Mouse (Mus musculus): ENCODE results near the gene Cyld.
"Not testable (repeated sequence)": the region's sequence is repeated elsewhere in the genome, so short reads cannot be mapped to it uniquely, and the experiment has no call there.

Gene Cyld

GRCm38 (mm10) chr8:88696721-88697641 lies at the start of gene Cyld:
Gene Cyld (plus strand): TSS chr8:88697028.
- peak; percentile 95 for DNase-seq (ENCODE audit: extremely low read depth, low read depth, low spot score)

DNA sequence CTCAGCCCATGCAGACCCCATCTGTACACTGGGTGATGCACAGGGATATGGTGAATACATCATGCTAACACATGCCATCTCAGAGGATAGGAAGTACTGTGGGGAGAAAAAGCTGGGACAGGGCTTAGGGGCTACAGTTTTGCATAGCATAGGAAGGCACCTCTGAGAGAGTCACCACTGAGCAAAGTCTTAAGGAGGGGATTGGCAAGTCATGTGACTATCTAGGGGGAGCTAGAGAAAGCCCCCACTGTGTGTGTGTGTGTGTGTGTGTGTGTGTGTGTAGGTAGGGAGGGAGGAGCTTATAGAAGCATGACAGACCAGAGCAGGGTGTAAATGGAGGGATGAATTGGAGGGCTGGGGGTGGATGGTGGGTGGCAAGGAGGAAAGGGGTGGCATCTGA lies 48.5 kb upstream of the Cyld start:
- no peak for DNase-seq (ENCODE audit: extremely low read depth, low read depth, low spot score)

- peak; percentile 40 for DNase-seq (ENCODE audit: extremely low read depth, low read depth, low spot score)
Measured at GRCm38 (mm10) chr8:88650016-88650708, 46.7 kb upstream of the Cyld start.

GRCm38 (mm10) chr8:88651122-88651521 lies 45.7 kb upstream of the Cyld start:
- DNase-seq (ENCODE audit: extremely low read depth, low read depth, low spot score), result not testable (repeated sequence)

DNA sequence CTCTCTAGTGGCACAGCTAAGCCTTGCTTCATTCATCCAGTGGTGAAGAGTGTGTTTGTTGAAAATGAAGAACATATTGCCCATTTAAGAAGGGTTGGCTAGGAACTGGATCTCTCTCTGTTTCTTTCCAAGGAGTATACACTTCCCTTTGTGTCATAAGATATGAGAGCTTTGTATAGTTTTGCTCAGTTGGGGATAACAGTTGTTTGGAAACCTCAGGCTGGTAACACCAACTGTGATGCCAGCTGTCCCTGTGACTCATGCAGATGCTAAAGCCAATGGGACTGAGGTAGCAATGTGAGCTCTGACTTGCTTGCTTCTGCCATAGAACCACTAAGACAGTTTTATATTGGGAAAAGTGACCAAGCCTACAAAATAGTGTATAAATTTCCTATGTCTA lies 41.5 kb upstream of the Cyld start:
- no peak for DNase-seq (ENCODE audit: extremely low read depth, low read depth, low spot score)

DNA sequence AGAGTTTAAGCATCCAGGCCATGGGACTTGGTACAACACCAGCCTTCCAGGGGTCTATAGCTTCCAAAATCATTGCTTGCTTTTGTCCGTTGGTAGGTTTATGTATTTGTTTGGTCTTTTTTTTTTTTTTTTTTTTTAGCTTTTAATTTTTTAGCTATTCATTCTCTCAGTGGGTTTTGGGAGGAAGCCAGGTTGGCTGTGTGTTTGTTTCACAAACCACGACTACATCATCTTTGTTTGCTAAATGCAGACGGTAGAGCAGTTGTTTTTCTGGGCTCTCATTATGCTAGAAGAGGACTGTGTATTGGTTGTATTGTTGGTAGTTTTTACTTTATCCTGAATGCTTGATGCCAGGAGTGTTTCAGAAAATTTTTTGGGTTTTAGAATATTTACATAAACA lies 37.0 kb upstream of the Cyld start:
- DNase-seq (ENCODE audit: extremely low read depth, low read depth, low spot score), result no peak

DNA sequence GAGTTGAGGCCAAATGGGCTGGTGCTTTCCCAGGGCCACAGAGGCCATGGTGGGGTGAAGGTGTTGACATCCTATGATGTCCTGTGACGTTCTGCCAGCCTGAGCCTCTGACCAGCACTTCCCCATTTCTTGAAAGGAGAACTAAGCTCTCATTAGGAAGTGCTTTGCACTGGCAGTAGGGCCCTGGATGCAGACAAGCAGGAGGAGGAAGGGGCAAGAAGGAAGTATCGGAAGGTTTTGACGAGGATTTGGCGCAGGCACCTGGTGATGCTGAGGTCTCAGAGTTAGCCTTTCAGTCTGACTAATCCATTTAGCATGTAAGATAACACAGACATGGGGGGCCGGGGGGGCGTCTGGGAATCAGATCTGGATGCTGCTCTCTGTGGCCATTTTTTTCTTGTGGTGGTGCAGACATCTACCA lies 34.4 kb upstream of the Cyld start:
- no peak for DNase-seq (ENCODE audit: extremely low read depth, low read depth, low spot score)

DNA sequence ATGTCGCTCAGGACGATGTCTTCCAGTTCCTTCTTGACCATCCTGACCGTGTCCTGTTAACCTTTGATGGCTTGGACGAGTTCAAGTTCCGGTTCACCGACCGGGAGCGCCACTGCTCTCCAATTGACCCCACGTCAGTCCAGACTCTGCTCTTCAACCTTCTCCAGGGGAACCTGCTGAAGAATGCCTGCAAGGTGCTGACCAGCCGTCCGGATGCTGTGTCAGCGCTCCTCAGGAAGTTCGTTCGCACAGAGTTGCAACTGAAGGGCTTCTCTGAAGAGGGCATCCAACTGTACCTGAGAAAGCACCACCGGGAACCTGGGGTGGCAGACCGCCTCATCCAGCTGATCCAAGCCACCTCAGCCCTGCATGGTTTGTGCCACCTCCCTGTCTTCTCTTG lies 32.7 kb upstream of the Cyld start:
- no peak for DNase-seq (ENCODE audit: extremely low read depth, low read depth, low spot score)

DNA sequence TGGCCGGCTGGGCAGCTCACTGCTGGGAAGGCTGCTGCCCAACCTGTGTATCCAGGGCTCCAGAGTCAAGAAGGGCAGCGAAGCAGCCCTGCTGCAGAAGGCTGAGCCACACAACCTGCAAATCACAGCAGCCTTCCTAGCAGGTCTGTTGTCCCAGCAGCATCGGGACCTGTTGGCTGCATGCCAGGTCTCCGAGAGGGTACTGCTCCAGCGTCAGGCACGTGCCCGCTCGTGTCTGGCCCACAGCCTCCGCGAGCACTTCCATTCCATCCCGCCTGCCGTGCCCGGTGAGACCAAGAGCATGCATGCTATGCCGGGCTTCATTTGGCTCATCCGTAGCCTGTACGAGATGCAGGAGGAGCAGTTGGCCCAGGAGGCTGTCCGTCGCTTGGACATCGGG lies 31.9 kb upstream of the Cyld start:
- DNase-seq (ENCODE audit: extremely low read depth, low read depth, low spot score), result no peak

- DNase-seq (ENCODE audit: extremely low read depth, low read depth, low spot score), result no peak
Measured at GRCm38 (mm10) chr8:88666435-88666834, 30.4 kb upstream of the Cyld start.

GRCm38 (mm10) chr8:88668400-88669086 lies 28.3 kb upstream of the Cyld start:
- DNase-seq (ENCODE audit: extremely low read depth, low read depth, low spot score), result no peak

DNA sequence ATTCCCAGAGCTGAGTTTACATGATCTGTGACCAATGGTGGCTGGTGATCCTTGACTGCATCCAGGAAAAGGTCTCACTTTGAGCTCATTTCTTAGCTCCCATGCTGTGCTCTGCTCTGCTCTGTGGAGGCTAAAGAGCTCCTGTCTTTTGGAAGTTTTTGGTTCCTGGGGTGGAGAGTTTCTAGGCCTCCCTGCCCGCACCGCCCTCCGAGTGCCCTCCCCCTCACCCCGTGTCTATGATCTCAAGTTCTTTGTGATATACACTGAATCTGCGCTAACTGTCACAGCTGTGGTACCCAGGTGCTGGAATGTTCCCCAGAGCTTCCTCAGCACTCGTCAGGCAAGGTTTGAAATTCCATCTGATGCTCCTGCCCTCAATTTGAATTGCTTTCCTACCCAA lies 26.0 kb upstream of the Cyld start:
- DNase-seq (ENCODE audit: extremely low read depth, low read depth, low spot score), result no peak

GRCm38 (mm10) chr8:88671575-88671974 lies 25.3 kb upstream of the Cyld start:
- DNase-seq (ENCODE audit: extremely low read depth, low read depth, low spot score), result no peak

DNA sequence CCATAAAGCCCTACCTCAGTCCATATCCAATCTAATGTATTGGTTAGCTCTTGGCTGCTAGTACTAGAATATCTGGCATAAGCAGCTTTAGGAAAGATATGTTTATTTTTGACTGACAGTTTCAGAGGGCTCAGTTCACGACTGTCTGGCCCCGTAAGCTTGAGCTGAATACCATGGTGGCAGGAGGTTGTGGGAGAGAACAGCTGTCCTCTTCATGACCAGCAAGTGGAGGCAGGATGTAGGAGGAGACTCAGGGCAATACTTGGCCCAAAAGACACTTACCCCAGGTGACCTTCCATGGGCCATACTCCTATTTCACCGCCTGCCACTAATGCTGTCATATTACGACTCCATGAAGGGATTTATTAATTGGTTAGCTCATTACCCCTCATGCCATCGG lies 23.0 kb upstream of the Cyld start:
- DNase-seq (ENCODE audit: extremely low read depth, low read depth, low spot score), result no peak

DNA sequence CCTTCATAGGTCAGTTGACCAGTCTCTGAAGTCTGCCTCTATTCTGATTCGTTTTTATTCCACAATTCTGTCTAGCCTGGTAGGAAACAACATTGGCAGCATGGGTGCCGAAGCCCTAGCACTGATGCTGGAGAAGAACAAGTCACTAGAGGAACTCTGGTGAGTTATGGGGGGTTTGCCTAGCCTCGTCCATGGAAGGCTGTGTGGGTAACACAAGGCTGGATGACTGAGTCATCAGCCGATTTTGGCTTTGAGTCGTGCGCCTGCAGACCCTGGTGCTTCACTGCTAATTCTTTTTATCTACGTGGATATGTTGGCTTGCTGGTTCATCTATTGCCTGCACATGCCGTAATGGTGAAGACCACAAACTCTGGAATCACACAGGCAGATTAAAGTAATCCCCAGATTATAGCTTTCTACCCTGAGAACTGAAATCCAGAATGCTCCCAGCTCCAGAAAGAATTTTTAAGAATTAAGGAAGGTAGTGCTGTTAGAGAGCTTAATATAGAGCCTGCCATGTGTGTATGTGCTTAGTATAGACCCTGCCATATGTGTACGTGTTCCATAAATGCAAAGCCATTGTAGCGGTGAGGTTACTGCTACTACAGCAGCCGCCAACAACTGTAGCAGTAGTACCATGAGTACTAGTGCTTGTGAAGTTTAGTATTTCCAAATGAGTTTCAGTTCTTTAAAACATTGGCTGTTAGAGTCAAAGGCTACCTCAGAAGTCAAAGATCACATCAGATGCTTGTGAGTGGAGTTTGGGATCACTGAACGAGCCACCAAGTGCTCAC lies 21.3 kb upstream of the Cyld start:
- no peak for DNase-seq (ENCODE audit: extremely low read depth, low read depth, low spot score)

DNA sequence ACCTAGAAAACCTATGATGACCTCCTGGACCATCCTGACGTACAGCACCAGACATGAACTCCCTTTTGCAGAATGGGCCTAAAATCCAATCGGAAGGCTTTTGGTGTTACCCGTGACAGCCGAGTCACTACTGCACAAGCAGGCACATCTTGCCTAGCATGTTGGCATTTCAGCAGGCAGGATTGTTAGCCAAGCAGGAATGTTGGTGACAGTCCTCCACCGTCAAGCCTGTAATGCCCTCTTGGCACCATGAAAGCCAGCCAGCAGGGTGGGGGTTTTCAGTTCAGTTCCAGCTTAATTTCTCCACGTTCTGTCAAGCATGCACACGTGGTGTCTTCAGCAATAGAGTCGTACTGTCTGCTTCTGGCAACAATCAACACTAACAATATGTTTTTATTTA lies 19.8 kb upstream of the Cyld start:
- no peak for DNase-seq (ENCODE audit: extremely low read depth, low read depth, low spot score)

- no peak for DNase-seq (ENCODE audit: extremely low read depth, low read depth, low spot score)
Measured at GRCm38 (mm10) chr8:88680566-88680965, 16.3 kb upstream of the Cyld start.

DNA sequence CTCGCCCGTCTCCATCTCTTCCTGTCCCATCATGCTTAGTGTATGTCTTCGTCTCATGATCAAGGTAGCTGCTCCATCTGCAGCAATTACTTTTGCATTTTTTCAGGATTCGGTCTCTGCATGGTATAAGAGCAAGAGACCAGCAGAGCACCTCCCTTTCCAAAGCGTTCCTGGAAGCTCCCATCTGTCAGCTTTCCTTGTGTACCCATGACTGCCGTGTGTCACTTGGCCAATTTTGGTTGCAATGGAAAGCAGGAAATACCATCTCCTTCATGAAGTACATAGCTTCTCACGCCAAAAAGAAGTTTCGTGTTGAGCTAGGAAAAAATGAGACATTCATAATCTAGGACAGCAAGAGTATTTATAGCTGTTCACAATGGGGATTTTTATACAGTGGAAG lies 15.8 kb upstream of the Cyld start:
- no peak for DNase-seq (ENCODE audit: extremely low read depth, low read depth, low spot score)

DNA sequence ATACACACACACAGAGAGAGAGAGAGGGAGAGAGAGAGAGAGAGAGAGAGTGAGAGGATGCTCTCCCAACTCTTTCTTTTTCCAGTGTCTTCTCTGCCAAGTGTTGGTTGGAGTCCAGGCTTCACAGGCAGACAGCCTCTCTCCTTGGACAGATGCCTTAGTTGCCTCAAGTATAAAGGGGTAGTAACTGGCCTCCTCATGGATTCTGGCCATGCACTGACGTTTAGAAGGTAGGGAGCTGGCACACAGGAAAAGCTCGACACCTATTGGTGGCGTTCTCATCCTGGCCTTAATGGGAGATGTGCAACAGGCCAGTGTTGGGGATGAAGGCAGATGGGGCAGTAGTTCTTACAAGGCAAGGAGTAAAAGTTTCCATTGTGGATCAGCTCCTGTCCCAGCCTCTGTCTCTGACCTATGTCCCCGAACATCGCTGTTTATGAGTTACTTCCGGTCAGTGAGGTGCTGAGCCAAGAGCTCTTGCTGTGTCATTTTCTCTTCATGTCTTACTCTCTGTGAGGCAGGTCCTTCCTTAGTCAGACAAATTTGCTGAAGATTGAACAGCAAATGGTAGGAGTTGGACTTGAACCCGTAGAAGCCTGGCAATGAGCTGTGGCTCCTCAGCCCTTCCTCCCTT lies 13.1 kb upstream of the Cyld start:
- no peak for DNase-seq (ENCODE audit: extremely low read depth, low read depth, low spot score)

- DNase-seq (ENCODE audit: extremely low read depth, low read depth, low spot score), result no peak
Measured at GRCm38 (mm10) chr8:88686226-88686905, 10.5 kb upstream of the Cyld start.
